In the genomic region with DNA sequence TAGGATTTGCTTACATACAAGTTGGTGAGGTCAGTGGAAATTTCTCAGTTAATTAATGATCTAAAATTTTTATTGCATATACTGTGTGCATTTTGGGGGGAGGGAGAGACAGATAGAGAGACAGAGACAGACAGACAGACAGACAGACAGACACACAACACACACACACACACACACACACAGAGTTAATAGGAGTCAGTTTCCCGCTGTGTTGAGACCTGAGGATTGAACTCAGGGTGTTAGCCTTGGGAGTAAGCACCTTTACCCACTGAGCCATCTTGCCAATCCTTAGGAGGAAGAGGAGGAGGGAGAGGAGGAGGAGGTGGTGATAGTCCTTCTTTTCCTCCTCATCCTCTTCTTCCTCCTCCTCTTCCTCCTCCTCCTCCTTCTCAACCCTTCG, we compare ENCODE assay signal across 31 mouse cellular contexts.
"Had no signal": no experiment of that assay in that cellular context is flagged by ENCODE, and none has a peak within 500 bp of the region (broad histone marks: within the 10 kb centered on the region; RNA-seq: fewer than 3 reads in every experiment).

No protein-coding gene starts in this region.

- H3K9me3 ChIP-seq: limb, embryonic 10.5 days; limb, embryonic 12.5 days; limb, embryonic 13.5 days; limb, embryonic 15.5 days; liver, embryonic 12.5 days; liver, embryonic 13.5 days; liver, embryonic 15.5 days; lung, embryonic 15.5 days; megakaryocyte, embryonic 14.5 days; midbrain, embryonic 10.5 days; midbrain, embryonic 12.5 days; midbrain, embryonic 13.5 days; neural tube, embryonic 12.5 days had no signal

- H3K27ac ChIP-seq: left cerebral cortex, adult 2 months; limb, embryonic 10.5 days; limb, embryonic 12.5 days; limb, embryonic 13.5 days; limb, embryonic 15.5 days; liver, embryonic 12.5 days; liver, embryonic 13.5 days; liver, embryonic 14.5 days; liver, embryonic 15.5 days; lung, embryonic 15.5 days; macrophage; midbrain, embryonic 10.5 days; midbrain, embryonic 12.5 days; midbrain, embryonic 13.5 days; neural tube, embryonic 12.5 days had no signal

- ATAC-seq: liver, embryonic 12.5 days; liver, postnatal 0 days; lung, postnatal 0 days; midbrain, embryonic 13.5 days; midbrain, embryonic 16.5 days had no signal

- H3K27me3 ChIP-seq: limb, embryonic 12.5 days; limb, embryonic 13.5 days; limb, embryonic 15.5 days; liver, embryonic 12.5 days; liver, embryonic 13.5 days; lung, embryonic 15.5 days; megakaryocyte, embryonic 14.5 days; midbrain, embryonic 12.5 days; midbrain, embryonic 13.5 days; neural tube, embryonic 12.5 days had no signal

- H3K9ac ChIP-seq: limb, embryonic 12.5 days; limb, embryonic 13.5 days; limb, embryonic 15.5 days; liver, embryonic 12.5 days; liver, embryonic 13.5 days; liver, embryonic 14.5 days; liver, embryonic 15.5 days; liver, postnatal 0 days; lung, embryonic 14.5 days; lung, embryonic 15.5 days; midbrain, embryonic 12.5 days; midbrain, embryonic 13.5 days; neural tube, embryonic 12.5 days had no signal

- H3K4me1 ChIP-seq: limb, embryonic 10.5 days; limb, embryonic 12.5 days; limb, embryonic 13.5 days; limb, embryonic 15.5 days; liver, embryonic 12.5 days; liver, embryonic 13.5 days; lung, embryonic 15.5 days; megakaryocyte, embryonic 14.5 days; midbrain, embryonic 10.5 days; midbrain, embryonic 12.5 days; midbrain, embryonic 13.5 days; neural tube, embryonic 12.5 days had no signal

- H3K36me3 ChIP-seq: limb, embryonic 10.5 days; limb, embryonic 12.5 days; limb, embryonic 13.5 days; limb, embryonic 15.5 days; liver, embryonic 12.5 days; liver, embryonic 13.5 days; liver, embryonic 15.5 days; lung, embryonic 15.5 days; midbrain, embryonic 10.5 days; midbrain, embryonic 12.5 days; midbrain, embryonic 13.5 days; neural tube, embryonic 12.5 days had no signal

- DNase-seq: left cerebral cortex, postnatal 4 days; liver; liver, embryonic 13.5 days; liver, postnatal 0 days; lung, adult 18-20 months; lung, adult 2 months; lung, embryonic 14.5 days; lung, postnatal 10 days; lung, postnatal 14 days; lung, postnatal 36 days; lung, postnatal 4 days; midbrain, embryonic 14.5 days had no signal

- H3K4me3 ChIP-seq: left cerebral cortex, adult 2 months; limb, embryonic 10.5 days; limb, embryonic 12.5 days; limb, embryonic 13.5 days; limb, embryonic 15.5 days; liver, embryonic 12.5 days; liver, embryonic 13.5 days; liver, embryonic 15.5 days; lung, embryonic 15.5 days; megakaryocyte, embryonic 14.5 days; midbrain, embryonic 10.5 days; midbrain, embryonic 12.5 days; midbrain, embryonic 13.5 days; myocyte; neural tube, embryonic 12.5 days had no signal

- H3K4me2 ChIP-seq: limb, embryonic 12.5 days; limb, embryonic 13.5 days; limb, embryonic 15.5 days; liver, embryonic 11.5 days; liver, embryonic 12.5 days; liver, embryonic 13.5 days; liver, embryonic 15.5 days; lung, embryonic 14.5 days; lung, embryonic 15.5 days; midbrain, embryonic 12.5 days; midbrain, embryonic 13.5 days; neural tube, embryonic 12.5 days had no signal
